Mouse (Mus musculus) cerebellum, adult 9-11 months (tissue): ENCODE results near the gene Akap9.
"Not testable (repeated sequence)": the region's sequence is repeated elsewhere in the genome, so short reads cannot be mapped to it uniquely, and the experiment has no call there.

Source experiments
- DNase-seq: peaks from one replicate; pipeline ENCODE4 v3.0.0; 2022

The Akap9 gene

DNA sequence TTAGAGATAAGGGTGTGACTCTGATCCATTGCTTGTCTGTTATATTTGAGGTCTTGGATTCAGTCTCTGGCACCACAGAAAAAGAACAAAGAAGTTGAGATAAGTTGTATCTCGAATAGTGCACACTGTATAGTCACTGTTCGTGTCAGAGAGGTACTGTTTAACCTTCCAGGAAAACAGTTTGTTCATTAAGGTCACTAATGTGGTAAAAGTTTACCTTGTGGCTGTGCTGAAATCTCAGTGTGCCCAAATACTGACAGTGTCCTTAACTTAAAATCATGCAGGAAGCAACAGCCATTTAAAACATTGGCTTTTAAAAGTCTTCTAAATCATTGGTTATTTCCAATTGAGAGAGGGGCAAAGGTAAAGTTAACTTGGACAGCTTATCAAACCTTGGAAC lies 43.1 kb downstream of the Akap9 start:
- DNase-seq: no peak

DNA sequence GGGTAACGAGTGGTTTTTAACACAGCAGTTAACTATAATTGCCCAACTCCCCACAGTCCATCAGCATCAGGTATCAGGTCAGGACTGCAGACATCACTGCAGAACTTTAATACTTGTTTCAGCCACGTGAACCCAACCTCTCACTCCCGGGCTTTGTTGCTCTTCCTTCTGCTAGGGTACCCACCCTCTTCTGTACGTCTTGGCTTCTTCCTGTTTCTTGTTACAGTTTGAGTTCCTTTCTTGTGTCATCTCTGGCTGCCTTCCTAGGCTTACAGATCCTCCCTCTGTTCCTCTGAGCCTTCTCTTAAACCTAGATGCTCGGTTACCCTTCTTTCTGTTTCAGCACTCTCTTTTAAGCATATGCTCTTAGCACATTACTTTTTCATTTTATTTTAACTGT lies 45.9 kb downstream of the Akap9 start:
- no peak for DNase-seq

DNA sequence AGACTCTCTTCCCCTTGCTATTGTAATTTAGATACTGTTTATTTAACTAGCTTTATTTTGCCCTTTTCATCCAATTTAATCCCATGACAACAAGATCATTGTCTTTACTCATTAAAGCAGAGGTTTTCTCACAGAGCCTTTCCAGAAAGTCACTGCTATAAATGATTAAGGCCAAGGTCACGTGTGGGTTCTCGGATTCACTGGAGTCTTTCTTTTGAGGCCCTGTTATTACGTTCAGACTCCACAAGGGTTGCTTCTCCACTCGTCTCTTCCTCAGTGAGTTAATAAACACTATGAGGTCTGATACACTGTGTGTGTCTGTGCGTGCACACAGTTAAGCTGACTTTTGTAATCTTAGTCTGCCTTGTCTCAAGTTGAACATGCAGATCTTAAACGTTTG lies 47.0 kb downstream of the Akap9 start:
- DNase-seq: no peak

DNA sequence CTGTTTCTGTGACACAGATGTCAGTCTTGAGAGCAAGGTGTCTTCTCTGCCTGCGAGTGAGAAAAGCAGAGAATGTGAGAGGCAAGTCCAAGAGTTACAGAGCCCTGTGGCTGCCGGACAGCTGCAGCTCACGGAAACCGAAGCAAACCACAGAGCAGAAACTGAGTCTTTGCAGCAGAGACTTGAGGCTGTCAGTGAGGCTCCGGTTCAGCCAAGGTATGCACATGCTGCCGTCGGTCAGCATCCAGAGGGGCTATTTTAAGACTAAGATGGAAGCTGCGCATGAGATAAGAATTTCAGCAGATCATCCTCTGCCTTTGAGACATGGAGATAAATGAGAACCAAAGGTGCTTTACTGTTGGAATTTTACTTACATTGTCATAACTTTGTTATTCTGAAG lies 48.3 kb downstream of the Akap9 start:
- DNase-seq: no peak

DNA sequence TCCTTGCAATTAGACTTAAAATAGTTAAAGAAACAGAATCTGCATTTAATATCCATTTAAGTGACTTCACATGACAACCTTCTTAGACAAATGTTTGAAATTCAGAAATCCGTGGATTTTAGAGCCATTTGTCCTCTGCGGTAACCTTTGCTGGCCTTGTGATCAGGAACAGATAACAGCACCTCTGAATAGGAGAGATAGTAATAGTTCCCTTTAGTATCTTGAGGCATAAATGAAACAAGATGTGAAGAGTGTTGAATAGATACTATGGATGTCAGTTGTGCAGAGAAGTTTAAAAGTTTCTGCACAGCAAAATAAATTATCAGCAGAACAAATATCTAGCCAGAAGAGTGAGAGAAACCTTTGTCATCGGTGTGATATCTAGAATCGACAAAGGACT lies 50.0 kb downstream of the Akap9 start:
- DNase-seq: no peak

DNA sequence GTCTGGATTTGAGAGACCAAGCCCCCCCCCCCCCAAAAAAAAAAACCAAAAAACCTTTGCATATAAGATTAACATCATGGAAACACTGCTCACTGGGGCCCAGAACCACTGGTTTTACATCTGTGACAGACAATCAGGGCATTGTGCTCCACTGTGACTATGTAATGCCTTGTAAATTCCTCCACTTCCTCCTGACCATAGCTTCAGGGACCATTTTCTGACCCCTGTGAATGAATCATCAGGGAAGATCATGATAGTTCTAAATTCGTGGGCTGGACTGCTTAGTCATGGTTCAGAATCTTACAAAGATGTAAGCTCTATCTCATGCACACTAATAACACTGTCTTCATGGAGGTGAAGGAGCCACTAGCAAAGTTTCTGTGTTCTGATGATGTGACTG lies 61.8 kb downstream of the Akap9 start:
- DNase-seq: no peak

DNA sequence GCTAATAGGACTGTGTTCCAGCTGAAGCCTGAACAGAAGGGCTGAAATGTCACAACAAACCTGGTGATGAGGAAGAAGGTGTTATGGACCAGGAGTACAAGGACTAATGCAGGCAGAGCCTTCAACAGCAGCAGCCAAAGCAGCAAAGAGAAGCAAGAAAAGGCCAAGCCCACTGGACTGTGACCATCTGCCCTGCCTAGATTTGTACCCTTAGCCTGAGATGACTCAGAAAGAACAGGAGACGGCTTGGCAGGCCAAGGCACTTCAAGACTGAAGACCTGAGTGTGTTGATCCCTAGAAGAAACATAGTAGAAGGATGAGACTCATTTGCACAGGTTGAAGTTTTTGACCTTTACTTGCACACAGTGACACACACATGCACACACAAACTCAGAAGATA lies 62.6 kb downstream of the Akap9 start:
- no peak for DNase-seq

DNA sequence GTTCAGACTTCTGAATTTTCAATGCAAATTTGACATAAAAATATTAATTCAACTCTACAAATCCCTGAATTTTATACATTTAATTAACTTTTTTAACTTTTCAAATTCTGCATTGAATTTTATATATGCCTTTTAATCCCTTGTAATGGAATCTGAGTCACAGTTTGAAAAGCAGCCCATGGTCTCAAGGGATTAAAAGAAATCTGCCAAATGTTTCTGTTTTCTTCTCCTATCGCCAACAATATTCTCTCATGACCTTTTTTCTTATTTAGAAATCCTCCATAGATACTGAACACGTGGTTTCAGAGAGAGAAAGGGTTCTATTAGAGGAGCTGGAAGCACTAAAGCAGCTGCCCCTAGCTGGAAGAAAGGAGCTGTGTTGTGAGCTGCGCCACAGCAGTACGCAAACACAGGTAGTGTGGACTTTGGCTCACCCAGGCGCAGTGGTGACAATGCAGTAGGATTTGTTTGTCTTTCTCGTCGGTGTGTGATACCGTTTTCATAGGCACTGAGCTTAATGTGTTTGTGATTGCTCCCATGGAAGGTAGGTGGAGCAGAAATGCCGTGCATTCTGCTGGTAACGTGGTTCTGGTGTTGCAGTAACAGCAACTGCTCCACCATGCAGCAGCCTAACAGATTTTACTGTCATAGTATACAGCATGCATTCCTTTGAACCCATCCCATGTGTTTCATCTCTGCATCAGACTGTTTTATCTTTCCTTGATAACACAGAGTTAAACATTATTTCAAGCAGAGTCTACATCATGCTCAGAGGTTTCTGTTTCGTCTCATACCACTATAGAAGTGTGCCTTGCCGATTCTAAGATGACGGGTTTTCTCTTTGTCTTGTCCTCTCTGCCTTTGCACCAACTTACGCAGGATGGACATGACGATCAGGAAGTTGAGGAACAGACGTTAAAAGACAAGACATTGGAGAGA lies 76.9 kb downstream of the Akap9 start:
- no peak for DNase-seq

DNA sequence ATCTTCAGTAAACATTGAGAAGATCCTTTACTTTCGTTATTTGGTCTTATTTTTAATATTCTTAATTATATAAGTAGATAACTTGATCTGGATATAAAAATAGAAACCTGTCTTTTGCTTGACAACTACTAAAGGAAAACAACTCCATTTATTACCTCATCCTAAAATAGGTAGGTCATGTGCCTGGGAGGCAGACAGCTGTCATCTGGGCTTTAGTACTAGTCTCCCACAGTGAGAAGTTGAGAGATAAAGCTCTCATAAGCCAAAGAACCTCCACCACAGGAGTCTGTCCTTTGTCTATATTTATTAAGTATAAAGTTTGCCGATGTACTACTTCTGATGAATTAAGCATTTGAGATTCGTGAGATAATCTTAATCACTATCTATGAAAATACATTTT lies 78.8 kb downstream of the Akap9 start:
- peak; percentile 23 for DNase-seq

DNA sequence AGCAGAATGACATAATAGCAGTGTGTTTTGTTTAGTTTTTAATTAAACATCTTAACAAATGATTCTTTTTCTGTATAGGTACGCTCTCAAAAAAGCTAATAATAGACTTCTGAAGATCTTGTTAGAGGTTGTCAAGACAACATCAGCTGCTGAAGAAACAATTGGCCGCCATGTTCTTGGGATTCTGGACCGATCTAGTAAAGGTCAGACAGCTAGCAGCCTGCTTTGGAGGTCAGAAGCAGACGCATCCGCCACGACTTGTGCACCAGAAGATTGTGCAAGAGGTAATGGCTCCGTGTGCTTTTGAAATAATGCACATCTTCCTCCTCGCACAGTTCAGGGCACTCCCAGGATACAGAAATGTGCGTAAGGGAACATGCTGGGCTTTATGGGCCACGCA lies 80.4 kb downstream of the Akap9 start:
- DNase-seq: no peak

DNA sequence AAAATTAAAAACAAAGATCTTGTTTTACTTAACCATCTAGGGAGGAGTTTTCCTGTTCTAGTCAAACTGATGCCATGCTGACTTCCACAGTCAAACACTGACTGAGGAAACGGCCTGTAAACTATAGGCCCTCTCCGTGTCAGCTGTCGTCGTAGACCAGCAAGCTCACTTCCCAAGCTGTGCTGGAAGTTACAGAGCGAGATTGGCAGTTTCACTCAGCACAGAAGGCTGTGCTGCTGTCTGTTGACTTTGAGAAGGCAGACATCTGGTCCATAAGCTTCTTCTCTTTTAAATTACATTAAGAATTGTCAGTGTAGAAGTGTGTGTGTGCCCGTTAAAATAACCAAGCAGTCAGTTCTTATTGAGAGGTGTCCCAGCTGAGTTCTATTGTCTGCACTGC lies 81.7 kb downstream of the Akap9 start:
- no peak for DNase-seq

DNA sequence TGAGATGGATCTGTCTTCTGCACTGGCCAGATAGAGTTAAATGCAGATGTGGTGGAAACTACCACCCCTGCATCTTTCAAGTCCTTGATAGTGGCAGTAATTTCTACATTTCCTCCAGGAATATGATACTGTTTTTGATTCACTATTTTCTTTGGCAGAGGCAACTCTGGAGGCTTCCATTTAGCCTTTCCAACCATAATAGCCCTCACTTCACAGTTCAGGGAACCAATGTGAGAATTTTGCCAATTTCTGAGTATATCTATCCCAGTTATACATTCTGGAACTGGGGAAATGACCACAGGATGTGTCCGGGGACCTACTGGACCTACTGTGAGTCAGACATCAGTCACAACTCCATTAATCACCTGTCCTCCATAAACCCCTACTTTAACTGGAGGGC lies 89.8 kb downstream of the Akap9 start:
- not testable (repeated sequence) for DNase-seq

DNA sequence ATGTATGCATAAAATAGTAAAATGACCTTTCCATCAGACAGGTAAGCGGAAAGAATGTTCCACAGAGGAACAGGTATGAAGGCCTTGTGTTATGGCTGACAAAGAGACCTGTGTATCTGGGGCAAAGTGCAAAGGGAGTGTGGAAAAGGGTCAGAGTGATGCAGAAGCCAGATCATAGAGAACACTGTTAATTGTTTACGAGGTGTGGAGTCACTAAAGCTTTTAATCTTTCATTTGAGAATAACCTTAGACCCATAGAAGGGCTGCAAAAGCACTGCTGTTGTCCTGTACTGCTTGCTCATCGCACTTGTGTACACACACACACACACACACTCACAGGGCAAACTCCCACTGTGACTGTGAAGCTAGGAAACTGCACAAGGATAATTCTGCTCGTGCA lies 91.5 kb downstream of the Akap9 start:
- DNase-seq: no peak

DNA sequence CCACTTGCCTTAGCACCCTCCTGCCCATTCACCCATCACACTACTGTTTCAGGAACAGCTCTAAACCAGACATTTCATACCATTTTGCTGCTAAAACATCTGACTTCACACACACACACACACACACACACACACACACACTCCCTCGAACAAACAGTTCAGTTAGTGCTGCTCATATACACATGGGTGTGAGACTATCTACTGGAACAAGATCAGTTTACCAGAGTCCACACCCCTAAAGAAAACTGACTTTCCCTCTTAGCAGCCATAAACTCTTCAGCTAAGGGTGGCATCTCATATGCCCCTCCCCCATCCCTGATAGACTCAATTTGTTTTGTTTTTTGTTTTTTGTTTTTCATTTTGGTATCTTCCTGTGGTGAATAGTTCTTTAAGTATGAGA lies 92.2 kb downstream of the Akap9 start:
- no peak for DNase-seq

DNA sequence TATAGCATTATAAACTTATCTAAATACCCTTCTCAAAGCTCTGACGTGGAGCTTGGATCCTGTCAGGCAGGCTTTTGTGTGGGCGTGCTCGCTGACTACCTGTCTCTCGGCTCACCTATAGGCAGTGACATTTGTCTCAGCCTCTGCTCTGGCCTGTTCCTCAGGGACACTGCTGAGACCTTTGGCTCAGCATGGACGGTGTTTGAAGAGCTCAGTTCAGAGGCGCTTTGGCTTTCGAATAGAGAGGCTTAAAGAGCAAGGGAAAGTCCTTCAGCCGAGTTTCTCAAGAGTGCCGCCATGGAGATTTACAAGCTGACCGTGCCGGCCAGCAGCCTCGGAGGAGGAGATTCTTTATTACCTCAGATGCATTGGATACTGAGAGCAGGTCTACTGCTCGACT lies 95.3 kb downstream of the Akap9 start:
- no peak for DNase-seq

DNA sequence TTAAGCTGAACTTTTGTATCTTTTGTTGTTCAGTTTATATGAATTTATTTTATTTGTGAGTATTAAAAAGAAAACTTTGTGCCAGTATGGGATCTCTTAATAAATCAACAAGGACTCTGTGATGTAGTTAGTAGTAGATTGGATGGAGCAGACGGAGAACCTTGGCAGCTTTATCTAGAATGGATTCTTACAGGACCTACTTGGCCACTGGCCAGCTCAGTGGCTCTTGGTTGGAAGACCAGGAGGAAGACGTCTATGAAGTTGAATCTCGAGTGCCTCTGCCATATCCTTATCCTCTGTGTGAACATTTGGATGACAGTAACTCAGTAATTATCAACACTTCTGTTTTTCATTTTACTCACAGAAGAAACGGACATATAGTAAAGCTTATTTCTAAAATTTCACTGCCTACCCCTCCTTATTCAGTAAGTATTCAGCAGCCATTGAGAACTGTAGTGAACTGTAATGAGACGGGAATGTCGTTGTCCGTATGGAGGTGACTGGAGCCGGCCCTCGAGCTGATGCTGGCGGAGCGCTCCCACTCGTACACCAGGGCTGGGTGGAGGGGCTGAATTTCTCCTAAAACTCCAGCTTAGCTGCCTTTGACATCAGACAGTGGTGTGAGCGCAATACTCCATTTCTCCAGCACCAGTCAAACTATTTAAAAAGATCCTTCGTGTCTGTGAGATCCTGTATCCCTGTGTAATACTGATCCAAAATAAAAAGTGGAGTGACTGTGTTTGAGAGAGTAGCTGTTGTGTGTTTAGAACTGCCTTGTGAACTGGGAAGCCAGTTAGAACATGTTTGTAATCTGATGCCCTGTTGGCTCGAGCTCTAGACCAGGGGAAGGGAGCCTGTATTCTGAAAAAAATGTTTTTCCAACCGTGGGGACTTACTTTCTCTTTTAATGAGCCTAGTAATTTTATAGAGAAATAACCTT lies 96.2 kb downstream of the Akap9 start:
- DNase-seq: peak; percentile 52

DNA sequence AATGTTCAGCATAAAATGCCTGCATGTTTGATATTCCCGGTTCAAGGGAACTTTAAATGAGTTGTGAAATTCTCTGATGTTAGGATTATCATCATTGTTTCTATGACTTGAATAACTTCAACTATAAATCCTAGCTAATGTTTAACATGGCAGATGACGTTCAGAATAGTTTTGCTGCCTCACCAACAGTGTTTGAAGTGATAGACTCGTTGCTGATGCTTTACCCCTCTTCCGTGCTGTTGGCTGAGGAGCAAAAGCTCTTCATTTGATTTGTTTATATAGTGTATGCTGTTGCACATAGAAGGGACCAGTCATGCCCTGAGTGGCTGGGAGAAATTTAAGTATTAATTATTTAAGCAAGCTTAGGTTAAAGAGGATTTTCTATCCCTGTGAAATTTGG lies 96.9 kb downstream of the Akap9 start:
- no peak for DNase-seq

DNA sequence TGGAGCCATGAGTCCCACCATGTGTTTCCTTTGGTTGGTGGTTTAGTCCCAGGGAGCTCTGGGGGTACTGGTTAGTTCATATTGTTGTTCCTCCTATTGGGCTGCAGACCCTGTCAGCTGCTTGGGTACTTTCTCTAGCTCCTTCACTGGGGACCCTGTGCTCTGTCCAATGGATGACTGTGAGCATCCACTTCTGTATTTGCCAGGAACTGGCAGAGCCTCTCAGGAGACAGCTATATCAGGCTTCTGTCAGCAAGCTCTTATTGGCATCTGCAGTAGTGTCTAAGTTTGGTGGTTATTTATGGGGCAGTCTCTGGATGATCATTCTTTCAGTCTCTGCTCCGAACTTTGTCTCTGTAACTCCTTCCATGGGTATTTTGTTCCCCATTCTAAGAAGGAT lies 98.5 kb downstream of the Akap9 start:
- DNase-seq: not testable (repeated sequence)

DNA sequence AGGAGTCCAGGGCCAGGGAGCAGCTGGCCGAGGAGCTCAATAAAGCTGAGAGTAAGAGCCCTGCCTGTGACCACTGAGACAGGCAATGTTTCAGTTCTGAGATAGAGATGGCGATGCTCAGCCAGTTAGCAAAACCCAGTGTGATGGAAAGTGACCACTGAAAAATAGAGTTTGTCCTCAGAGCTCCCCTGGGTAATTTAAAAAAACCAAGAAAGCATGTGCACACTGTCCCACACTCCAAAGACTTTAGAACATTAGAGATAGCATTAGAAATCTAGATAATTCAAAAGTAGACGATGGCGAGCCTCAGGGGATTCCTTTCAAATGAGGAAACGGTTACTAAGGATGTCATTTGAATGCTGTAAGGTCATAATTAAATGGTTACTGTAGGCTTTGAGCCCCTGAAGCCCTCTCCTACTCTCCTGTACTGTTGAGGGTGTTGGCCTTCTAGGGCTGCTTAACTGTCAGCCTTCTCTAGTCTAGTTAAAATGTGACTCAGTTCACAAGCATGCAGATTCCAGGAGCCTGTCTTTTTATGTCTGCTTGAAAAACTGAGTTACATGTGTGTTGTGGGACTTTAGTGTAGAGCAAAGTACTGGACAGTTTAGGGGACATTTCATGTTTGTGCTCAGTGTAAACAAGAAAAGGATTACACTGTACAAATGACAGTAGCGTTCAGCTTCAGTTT lies 100.8 kb downstream of the Akap9 start:
- DNase-seq: no peak

DNA sequence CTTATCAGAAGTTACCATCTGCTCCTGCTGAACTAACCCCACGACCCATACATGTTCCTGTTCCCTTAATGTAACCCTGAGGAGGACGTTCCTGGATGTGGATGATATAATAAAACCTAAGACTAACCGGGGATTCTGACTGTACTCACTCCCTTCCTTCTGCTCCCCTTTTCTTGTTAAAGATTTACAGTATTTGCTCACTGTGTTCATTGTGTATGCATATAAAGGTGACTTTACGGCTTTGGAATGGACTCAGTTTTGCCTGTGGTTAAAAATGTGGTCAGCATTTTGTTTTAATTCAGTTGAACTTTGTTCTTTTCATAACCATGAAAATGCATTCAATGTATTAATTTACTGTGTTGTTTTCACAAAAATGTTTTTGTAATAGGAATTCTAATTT lies 104.0 kb downstream of the Akap9 start:
- DNase-seq: no peak

DNA sequence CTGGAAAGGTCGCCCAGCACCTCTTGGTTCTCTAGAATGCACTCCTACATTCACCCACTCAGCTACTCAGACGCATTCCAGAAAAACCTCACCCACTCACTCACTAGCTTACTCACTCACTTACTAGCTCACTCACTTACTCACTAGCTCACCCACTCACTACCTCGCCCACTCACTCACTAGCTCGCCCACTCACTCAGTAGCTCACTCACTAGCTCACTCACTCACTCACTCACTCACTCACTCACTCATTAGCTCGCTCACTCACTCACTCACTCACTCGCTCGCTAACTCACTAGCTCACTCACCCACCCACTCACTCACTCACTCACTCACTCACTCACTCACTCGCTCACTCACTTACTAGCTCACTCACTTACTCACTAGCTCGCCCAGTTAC lies 108.8 kb downstream of the Akap9 start:
- DNase-seq: no peak

DNA sequence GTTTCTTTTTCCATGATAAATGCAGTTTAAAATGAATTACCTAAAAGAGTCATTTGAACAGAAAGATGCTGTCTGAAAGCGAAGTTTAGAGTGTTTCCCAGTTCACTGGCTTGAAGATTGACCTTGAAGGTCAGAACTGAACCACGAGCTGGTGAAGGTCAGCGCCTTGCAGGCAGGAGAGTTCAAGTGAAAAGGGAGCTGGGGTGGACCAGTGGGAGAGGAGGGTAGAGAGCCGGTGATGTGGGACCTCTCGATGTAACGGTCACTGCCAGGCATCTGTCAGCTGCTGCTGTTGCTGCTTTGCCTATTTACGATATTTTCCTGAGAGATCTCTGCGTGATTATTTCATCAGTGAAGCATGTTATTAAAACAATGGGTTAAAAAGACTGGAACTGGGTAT lies 111.5 kb downstream of the Akap9 start:
- no peak for DNase-seq

DNA sequence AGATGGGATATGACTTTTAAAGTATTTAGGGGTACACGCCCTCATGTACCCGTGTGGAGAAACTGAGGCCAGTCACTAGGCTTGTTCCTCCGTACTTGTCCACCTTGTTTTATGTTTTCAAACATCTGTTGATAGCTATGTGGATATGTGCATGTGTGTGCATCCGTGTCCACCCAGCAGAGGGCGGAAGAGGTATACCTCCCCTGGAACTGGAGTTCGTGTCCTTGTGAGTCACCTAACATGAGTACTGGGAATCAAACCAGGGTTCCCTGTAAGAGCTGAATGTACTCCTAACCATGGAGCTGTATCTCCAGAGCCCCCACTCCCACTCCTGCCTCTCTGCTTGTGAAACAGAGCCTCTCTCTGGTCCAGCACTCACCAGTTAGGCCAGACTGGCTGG lies 112.5 kb downstream of the Akap9 start:
- no peak for DNase-seq
